Mouse (Mus musculus): ENCODE measurements around the gene Nfe2. TPM values are rescaled to one million over a fixed set of nuclear protein-coding genes. Genes with fewer than 3 reads are reported as not detected.

The Nfe2 gene
- polyA plus RNA-seq, 1 experiment from 2014 or later: 1.1 TPM

GRCm38 (mm10) chr15:103227022-103227421, 31.2 kb downstream of the Nfe2 start:
- 0 out of 2 replicates have a peak overlapping the region, but pooled peaks have one; percentile 5 for H3K27ac ChIP-seq
- no peak overlapping the region for H3K4me2 ChIP-seq
- no peak overlapping the region for H3K9ac ChIP-seq
- H3K4me3 ChIP-seq: no peak overlapping the region
- no peak for ATAC-seq (ENCODE audit: low FRiP score)
- no peaks in the 10 kb centered on the region for H3K27me3 ChIP-seq
- H3K36me3 ChIP-seq: no peaks in the 10 kb centered on the region
- H3K9me3 ChIP-seq: no peaks in the 10 kb centered on the region
- WGBS: 79% methylated on average over 3 of the region's 3 CpGs
- peaks cover 5% of the 10 kb centered on the region for H3K4me1 ChIP-seq (replicated peaks)

GRCm38 (mm10) chr15:103224161-103224560, 34.0 kb downstream of the Nfe2 start:
- H3K4me1 ChIP-seq (replicated peaks): peaks cover 20% of the 10 kb centered on the region
- no peak overlapping the region for H3K9ac ChIP-seq
- no peak overlapping the region for H3K4me2 ChIP-seq
- H3K27me3 ChIP-seq: no peaks in the 10 kb centered on the region
- no peak for ATAC-seq (ENCODE audit: low FRiP score)
- H3K9me3 ChIP-seq: no peaks in the 10 kb centered on the region
- H3K27ac ChIP-seq: no peak overlapping the region
- WGBS: 91% methylated on average over 2 of the region's 2 CpGs
- no peaks in the 10 kb centered on the region for H3K36me3 ChIP-seq
- no peak overlapping the region for H3K4me3 ChIP-seq

- no peak overlapping the region for H3K9ac ChIP-seq
- no peaks in the 10 kb centered on the region for H3K9me3 ChIP-seq
- peaks cover 19% of the 10 kb centered on the region; the same call in 1 of the 2 replicates for H3K4me1 ChIP-seq (replicated peaks)
- WGBS: 83% methylated on average over 1 of the region's 1 CpGs
- ATAC-seq (ENCODE audit: low FRiP score): no peak
- peak overlapping the region; percentile 14 for H3K27ac ChIP-seq
- no peaks in the 10 kb centered on the region for H3K27me3 ChIP-seq
- no peak overlapping the region for H3K4me2 ChIP-seq
- no peak overlapping the region for H3K4me3 ChIP-seq
- H3K36me3 ChIP-seq: no peaks in the 10 kb centered on the region
Observed at GRCm38 (mm10) chr15:103221386-103221785, 36.8 kb downstream of the Nfe2 start.

GRCm38 (mm10) chr15:103220785-103221184, 37.4 kb downstream of the Nfe2 start:
- no peak overlapping the region for H3K9ac ChIP-seq
- no peaks in the 10 kb centered on the region for H3K27me3 ChIP-seq
- no peak overlapping the region for H3K4me3 ChIP-seq
- H3K36me3 ChIP-seq: no peaks in the 10 kb centered on the region
- peak overlapping the region; percentile 14; the same call in 1 of the 2 replicates for H3K27ac ChIP-seq
- no peaks in the 10 kb centered on the region for H3K9me3 ChIP-seq
- ATAC-seq (ENCODE audit: low FRiP score): no peak
- WGBS: 46% methylated on average over 3 of the region's 3 CpGs
- no peak overlapping the region for H3K4me2 ChIP-seq
- H3K4me1 ChIP-seq (replicated peaks): peaks cover 24% of the 10 kb centered on the region

GRCm38 (mm10) chr15:103216052-103216451, 42.2 kb downstream of the Nfe2 start:
- Histone ChIP-seq H3K4me1 (replicated peaks) (peaks cover 51% of the 10 kb centered on the region), H3K36me3 (peaks cover 19% of the 10 kb centered on the region), H3K9me3 (no peaks in the 10 kb centered on the region), H3K9ac (no peak overlapping the region), H3K4me3 (no peak overlapping the region; the same call in 1 of the 2 replicates), H3K4me2 (peak overlapping the region; percentile 62), H3K27me3 (no peaks in the 10 kb centered on the region), H3K27ac (peak overlapping the region; percentile 92)
- ATAC-seq (ENCODE audit: low FRiP score): no peak
- WGBS: 41% methylated on average over 2 of the region's 2 CpGs

- Histone ChIP-seq H3K4me3 (peak overlapping the region; percentile 41), H3K27ac (peak overlapping the region; percentile 92), H3K27me3 (no peaks in the 10 kb centered on the region), H3K4me2 (peak overlapping the region; percentile 62), H3K4me1 (replicated peaks) (peaks cover 43% of the 10 kb centered on the region), H3K9me3 (no peaks in the 10 kb centered on the region), H3K36me3 (peaks cover 26% of the 10 kb centered on the region), H3K9ac (peak overlapping the region; percentile 64)
- ATAC-seq (ENCODE audit: low FRiP score): peak; percentile 94
- WGBS: under 1% methylated on average over 15 of the region's 15 CpGs
Observed at GRCm38 (mm10) chr15:103214971-103215907, 43.0 kb downstream of the Nfe2 start.

GRCm38 (mm10) chr15:103214149-103214548, 44.1 kb downstream of the Nfe2 start:
- H3K4me2 ChIP-seq: peak overlapping the region; percentile 49
- H3K9me3 ChIP-seq: no peaks in the 10 kb centered on the region
- H3K9ac ChIP-seq: peak overlapping the region; percentile 68
- ATAC-seq (ENCODE audit: low FRiP score): no peak
- H3K4me3 ChIP-seq: peak overlapping the region; percentile 29
- no peaks in the 10 kb centered on the region for H3K27me3 ChIP-seq
- H3K36me3 ChIP-seq: peaks cover 37% of the 10 kb centered on the region
- WGBS: 20% methylated on average over 2 of the region's 2 CpGs
- H3K27ac ChIP-seq: peak overlapping the region; percentile 84
- H3K4me1 ChIP-seq (replicated peaks): peaks cover 40% of the 10 kb centered on the region

- Histone ChIP-seq H3K9me3 (no peaks in the 10 kb centered on the region), H3K27me3 (no peaks in the 10 kb centered on the region), H3K4me1 (replicated peaks) (peaks cover 15% of the 10 kb centered on the region), H3K4me3 (no peak overlapping the region), H3K27ac (no peak overlapping the region), H3K9ac (no peak overlapping the region), H3K4me2 (no peak overlapping the region), H3K36me3 (peaks cover 63% of the 10 kb centered on the region)
- 63% methylated on average over 2 of the region's 2 CpGs for WGBS
- ATAC-seq (ENCODE audit: low FRiP score): no peak
Observed at GRCm38 (mm10) chr15:103205156-103205555, 53.0 kb downstream of the Nfe2 start.

GRCm38 (mm10) chr15:103202088-103202793, 56.0 kb downstream of the Nfe2 start:
- peak overlapping the region; percentile 66 for H3K27ac ChIP-seq
- H3K36me3 ChIP-seq: peaks cover 64% of the 10 kb centered on the region
- H3K4me3 ChIP-seq: no peak overlapping the region
- H3K9ac ChIP-seq: no peak overlapping the region
- no peaks in the 10 kb centered on the region for H3K9me3 ChIP-seq
- no peaks in the 10 kb centered on the region for H3K27me3 ChIP-seq
- 50% methylated on average over 6 of the region's 6 CpGs for WGBS
- peaks cover 15% of the 10 kb centered on the region for H3K4me1 ChIP-seq (replicated peaks)
- no peak overlapping the region for H3K4me2 ChIP-seq
- no peak for ATAC-seq (ENCODE audit: low FRiP score)

MicroRNA genes within 50 kb of the gene (microRNA counts, 519-probe panel; counts per million panel counts)
- microRNA mmu-miR-148b: 4,282 counts per million, percentile 71 among the panel's probes with 10 or more counts

Small RNA genes within 50 kb of the gene (microRNA-seq; reads per million reads assigned to microRNA genes)
- gene Mir148b: 172 reads per million, percentile 57 among the genes with 10 or more reads in this experiment

Other genes starting within 250 kb of the Nfe2 start
- gene Hoxc4, start 239.5 kb downstream of the Nfe2 start, polyA plus RNA-seq (2015; fragmentation: Nextera tagmentation; extraction: Ambion mirVana): 76.2 and 86.9 TPM in 2 replicates
- 40.7 and 41.2 TPM in 2 replicates for gene Smug1, start 91.3 kb downstream of the Nfe2 start, polyA plus RNA-seq (2015; fragmentation: Nextera tagmentation; extraction: Ambion mirVana)
- gene Cbx5, start 18.6 kb downstream of the Nfe2 start, polyA plus RNA-seq (2015; fragmentation: Nextera tagmentation; extraction: Ambion mirVana): 143 and 144 TPM in 2 replicates
- gene Hnrnpa1, start 18.0 kb downstream of the Nfe2 start, polyA plus RNA-seq (2015; fragmentation: Nextera tagmentation; extraction: Ambion mirVana): 901 and 926 TPM in 2 replicates
- gene Copz1, start 14.3 kb upstream of the Nfe2 start, polyA plus RNA-seq (2015; fragmentation: Nextera tagmentation; extraction: Ambion mirVana): 219 and 222 TPM in 2 replicates
- 0.23 and 0.34 TPM in 2 replicates for gene Gpr84, start 52.2 kb upstream of the Nfe2 start, polyA plus RNA-seq (2015; fragmentation: Nextera tagmentation; extraction: Ambion mirVana)
- 18.6 and 19.9 TPM in 2 replicates for gene Zfp385a, start 81.7 kb upstream of the Nfe2 start, polyA plus RNA-seq (2015; fragmentation: Nextera tagmentation; extraction: Ambion mirVana)
- gene Itga5, start 108.4 kb upstream of the Nfe2 start, polyA plus RNA-seq (2015; fragmentation: Nextera tagmentation; extraction: Ambion mirVana): 8.6 and 8.9 TPM in 2 replicates
- gene Gtsf1, start 172.1 kb upstream of the Nfe2 start, polyA plus RNA-seq (2015; fragmentation: Nextera tagmentation; extraction: Ambion mirVana): not detected in 2 replicates
- gene Gtsf2, start 190.1 kb upstream of the Nfe2 start, polyA plus RNA-seq (2015; fragmentation: Nextera tagmentation; extraction: Ambion mirVana): not detected in 2 replicates
- 1.7 and 2.3 TPM in 2 replicates for gene Nckap1l, start 195.4 kb upstream of the Nfe2 start, polyA plus RNA-seq (2015; fragmentation: Nextera tagmentation; extraction: Ambion mirVana)
- gene Pde1b, start 244.6 kb upstream of the Nfe2 start, polyA plus RNA-seq (2015; fragmentation: Nextera tagmentation; extraction: Ambion mirVana): 81.6 and 84.0 TPM in 2 replicates

Data from hindbrain, embryonic 13.5 days (tissue).